Comparison of ENCODE assay signal across 11 mouse cellular contexts in the genomic region with DNA sequence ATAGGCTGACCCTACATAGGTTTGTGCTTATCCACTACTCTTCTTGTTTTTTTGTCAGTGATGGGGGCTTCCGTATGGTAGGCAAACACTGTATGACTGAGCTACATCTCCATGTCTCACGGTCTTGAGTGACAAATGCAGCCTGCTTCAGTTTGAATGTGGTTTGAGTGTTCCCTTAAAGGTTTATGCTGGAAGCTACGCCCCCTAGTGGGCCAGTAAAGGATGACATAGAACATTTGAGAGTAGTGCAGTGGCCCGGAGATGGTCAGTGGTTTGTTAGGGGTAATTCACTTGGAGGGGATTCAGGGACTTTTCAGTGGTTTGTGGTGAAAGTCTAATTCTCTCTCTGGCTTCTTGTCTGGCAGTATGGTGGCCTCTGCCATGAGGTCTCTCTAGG. TPM values are rescaled to one million over a fixed set of nuclear protein-coding genes. Genes with fewer than 3 reads are reported as not detected.
DNase-seq lines count a peak whose midpoint lies in the region; ATAC-seq lines count a peak whose summit lies in the region.
"Had no signal": no experiment of that assay in that cellular context is flagged by ENCODE, and none has a peak within 500 bp of the region (broad histone marks: within the 10 kb centered on the region; RNA-seq: fewer than 3 reads in every experiment).

No protein-coding gene starts in this region.

- H3K4me1 ChIP-seq in forebrain, embryonic 10.5 days = peaks cover 36% of the 10 kb centered on the region
- peaks cover 27% of the 10 kb centered on the region for H3K4me1 ChIP-seq in midbrain, embryonic 15.5 days

- no peaks in the 10 kb centered on the region for H3K9me3 ChIP-seq in forebrain, embryonic 10.5 days
- no peaks in the 10 kb centered on the region for H3K9me3 ChIP-seq in midbrain, embryonic 15.5 days
- H3K9me3 ChIP-seq: neural tube, embryonic 12.5 days had no signal

- no peak for ATAC-seq in midbrain, embryonic 15.5 days (replicated peaks)
- no peak for ATAC-seq in activated CD4-positive, CD25-positive, alpha-beta regulatory T cell, adult 4 months

- peak overlapping the region; percentile 91 for H3K27ac ChIP-seq in forebrain, embryonic 10.5 days
- peak overlapping the region; percentile 91 for H3K27ac ChIP-seq in midbrain, embryonic 15.5 days

- peak; percentile 45 for DNase-seq in adrenal gland, postnatal 14 days
- no peak for DNase-seq in adrenal gland, adult 18-20 months (ENCODE audit: low spot score in 2 of 2)
- peak; percentile 89 for DNase-seq in 416B (ENCODE audit: low read depth)
- no peak for DNase-seq in forebrain, embryonic 10.5 days (ENCODE audit: extremely low spot score, low spot score)
- DNase-seq in adrenal gland, adult 2 months = no peak
- DNase-seq in left cerebral cortex, postnatal 4 days = no peak

- intact Hi-C loops in left cerebral cortex, postnatal 4 days (cut with DNase I) = loop anchor here (5.0 kb wide), 1 partner anchor 189 kb away; the partner anchor contains the start of gene N4bp2

- no peak overlapping the region for H3K4me2 ChIP-seq in midbrain, embryonic 15.5 days

- 73% methylated on average over 4 of the region's 4 CpGs for WGBS in forebrain, embryonic 10.5 days
- WGBS in midbrain, embryonic 15.5 days = 79% methylated on average over 4 of the region's 4 CpGs

- no peaks in the 10 kb centered on the region for H3K27me3 ChIP-seq in forebrain, embryonic 10.5 days (ENCODE audit: poor library complexity, severe bottlenecking)
- no peaks in the 10 kb centered on the region for H3K27me3 ChIP-seq in midbrain, embryonic 15.5 days (replicated peaks)
- H3K27me3 ChIP-seq: neural tube, embryonic 12.5 days had no signal

- no peaks in the 10 kb centered on the region for H3K36me3 ChIP-seq in forebrain, embryonic 10.5 days (replicated peaks)
- H3K36me3 ChIP-seq in midbrain, embryonic 15.5 days (replicated peaks) = no peaks in the 10 kb centered on the region
- H3K36me3 ChIP-seq: neural tube, embryonic 12.5 days had no signal

- H3K4me3 ChIP-seq in forebrain, embryonic 10.5 days = no peak overlapping the region
- H3K4me3 ChIP-seq in midbrain, embryonic 15.5 days = no peak overlapping the region
- H3K4me3 ChIP-seq: neural tube, embryonic 12.5 days had no signal

- H3K9ac ChIP-seq in midbrain, embryonic 15.5 days = no peak overlapping the region
- H3K9ac ChIP-seq: neural tube, embryonic 12.5 days had no signal

RNA-seq across cellular contexts. Expression of gene Chrna9, which starts 16.8 kb away (rescaled TPM):
- 0.45 and 0.48 TPM in 2 replicates for total RNA-seq in adrenal gland, postnatal 14 days (2021)
- under 1 TPM; 0.46 to 0.80 TPM for total RNA-seq in adrenal gland, adult 18-20 months (2021)
- polyA plus RNA-seq in forebrain, embryonic 10.5 days (2016; fragmentation: Nextera tagmentation; extraction: Ambion mirVana) = 0.14 TPM in 1 of 2 replicates, not detected in the other
- not detected in 2 replicates for polyA plus RNA-seq in midbrain, embryonic 15.5 days (2015; fragmentation: Nextera tagmentation; extraction: Ambion mirVana)
- 1 to 10 TPM in 1 of 2 experiments, not detected in 1; 1.5 TPM for polyA plus RNA-seq in activated CD4-positive, CD25-positive, alpha-beta regulatory T cell, adult 4 months (2017; shearing (Covaris generic))
- total RNA-seq in adrenal gland, adult 2 months (2021) = not detected
- not detected in 2 replicates for polyA plus RNA-seq in adrenal gland, adult 2 months (2012; rRNA removed)
- total RNA-seq in left cerebral cortex, postnatal 4 days (2021) = not detected
- polyA plus RNA-seq: C2C12; neural tube, embryonic 12.5 days had no signal

RNA-seq across cellular contexts. Expression of gene 9130230L23Rik, which starts 52.6 kb away (rescaled TPM):
- 0.53 and 0.74 TPM in 2 replicates for total RNA-seq in adrenal gland, postnatal 14 days (2021)
- total RNA-seq in adrenal gland, adult 18-20 months (2021) = under 1 TPM in 1 of 2 experiments, not detected in 1; 0.60 TPM
- polyA plus RNA-seq in forebrain, embryonic 10.5 days (2016; fragmentation: Nextera tagmentation; extraction: Ambion mirVana) = not detected in 2 replicates
- 0.18 TPM in 1 of 2 replicates, not detected in the other for polyA plus RNA-seq in midbrain, embryonic 15.5 days (2015; fragmentation: Nextera tagmentation; extraction: Ambion mirVana)
- polyA plus RNA-seq in activated CD4-positive, CD25-positive, alpha-beta regulatory T cell, adult 4 months (2017; shearing (Covaris generic)) = 1 to 10 TPM in 1 of 2 experiments, not detected in 1; 1.0 TPM
- total RNA-seq in adrenal gland, adult 2 months (2021) = 1 to 10 TPM in 1 of 2 experiments, not detected in 1; 2.5 TPM
- polyA plus RNA-seq in adrenal gland, adult 2 months (2012; rRNA removed) = 0.08 and 0.24 TPM in 2 replicates
- total RNA-seq in left cerebral cortex, postnatal 4 days (2021) = not detected
- polyA plus RNA-seq: C2C12; embryonic facial prominence, embryonic 11.5 days had no signal

Comparison
In these comparisons a context has a peak if more than half of its experiments do, and no peak if none do; other contexts are left out.
1. DNase-seq: peak in adrenal gland, postnatal 14 days (single experiment) and 416B (single experiment); none in adrenal gland, adult 18-20 months (0 of 2), forebrain, embryonic 10.5 days (single experiment), adrenal gland, adult 2 months (single experiment) and left cerebral cortex, postnatal 4 days (single experiment).